Mouse (Mus musculus) intestine, embryonic 16.5 days (tissue): Measurements from ENCODE around the gene Oas1e. TPM values are rescaled to one million over a fixed set of nuclear protein-coding genes. Genes with fewer than 3 reads are reported as not detected.
"Not testable (repeated sequence)": the region's sequence is repeated elsewhere in the genome, so short reads cannot be mapped to it uniquely, and the experiment has no call there.

ENCODE experiments used
- ATAC-seq: fragments of 200-750 bp; cut with Nextera tagmentation; 2 replicates; pipeline ENCODE4 v1.8.0; 2017; ENCODE audit warnings: moderate TSS enrichment, moderate library complexity
- H3K27ac ChIP-seq: fragments of 300-500 bp; sonication (generic); 2 replicates; pipeline ENCODE4 v1.5.1; 2014; ENCODE audit warnings: mild to moderate bottlenecking, low read length
- H3K27me3 ChIP-seq: fragments of 300-500 bp; sonication (generic); replicated peaks from 2 replicates; pipeline ENCODE4 v1.6.1; 2014; ENCODE audit warnings: low read length, control low read depth, mixed read lengths; ENCODE audit not compliant: control insufficient read depth, insufficient read depth
- H3K36me3 ChIP-seq: fragments of 300-500 bp; sonication (generic); 2 replicates; pipeline ENCODE4 v1.6.1; 2014; ENCODE audit warnings: low read length, control low read depth; ENCODE audit not compliant: control insufficient read depth, insufficient read depth
- H3K4me1 ChIP-seq: fragments of 300-500 bp; sonication (generic); 2 replicates; pipeline ENCODE4 v1.6.1; 2014; ENCODE audit warnings: low read length, control low read depth, mixed read lengths; ENCODE audit not compliant: control insufficient read depth, insufficient read depth
- H3K4me2 ChIP-seq: fragments of 300-500 bp; sonication (generic); 2 replicates; pipeline ENCODE4 v1.6.1; 2014; ENCODE audit warnings: low read depth, low read length, control low read depth
- H3K4me3 ChIP-seq: fragments of 300-500 bp; sonication (generic); 2 replicates; pipeline ENCODE4 v1.5.1; 2014; ENCODE audit warnings: mild to moderate bottlenecking, low read length
- H3K9ac ChIP-seq: fragments of 300-500 bp; sonication (generic); 2 replicates; pipeline ENCODE4 v1.6.1; 2014; ENCODE audit warnings: low read depth, low read length
- H3K9me3 ChIP-seq: fragments of 300-500 bp; sonication (generic); 2 replicates; pipeline ENCODE4 v1.6.1; 2016; ENCODE audit warnings: low read length, control low read depth; ENCODE audit not compliant: control insufficient read depth
- WGBS: fragments of 180-500 bp; shearing (Covaris S2); extraction: QIAGEN DNeasy Blood & Tissue Kit; methylation state at CpG from one replicate; pipeline ENCODE4 v1.1.7; 2014; 5-methylcytosine and 5-hydroxymethylcytosine counted together
- polyA plus RNA-seq: library from polyadenylated mRNA; unstranded; fragments of >200 nt; fragmentation: Nextera tagmentation; extraction: Ambion mirVana; gene quantifications from 2 replicates; pipeline ENCODE4 v1.2.1, GENCODE M21; 2015

Oas1e gene
- polyA plus RNA-seq, 1 experiment from 2014 or later: not detected

GRCm38 (mm10) chr5:120811951-120812819 lies 16.9 kb upstream of the Oas1e start, which contains the start of gene Oas1c:
Gene Oas1c (minus strand): TSS chr5:120812514.
- no peaks in the 10 kb centered on the region for H3K4me1 ChIP-seq
- peak within 1 kb of the TSS; percentile 42 for H3K27ac ChIP-seq
- peak within 1 kb of the TSS; percentile 51 for H3K4me3 ChIP-seq
- no peaks in the 10 kb centered on the region for H3K36me3 ChIP-seq
- ATAC-seq: peak; percentile 96
- H3K4me2 ChIP-seq: peak within 1 kb of the TSS; percentile 51
- H3K9ac ChIP-seq: peak within 1 kb of the TSS; percentile 55
- 5% methylated on average over 18 of the region's 18 CpGs for WGBS
- no peaks in the 10 kb centered on the region for H3K9me3 ChIP-seq
- no peaks in the 10 kb centered on the region for H3K27me3 ChIP-seq

DNA sequence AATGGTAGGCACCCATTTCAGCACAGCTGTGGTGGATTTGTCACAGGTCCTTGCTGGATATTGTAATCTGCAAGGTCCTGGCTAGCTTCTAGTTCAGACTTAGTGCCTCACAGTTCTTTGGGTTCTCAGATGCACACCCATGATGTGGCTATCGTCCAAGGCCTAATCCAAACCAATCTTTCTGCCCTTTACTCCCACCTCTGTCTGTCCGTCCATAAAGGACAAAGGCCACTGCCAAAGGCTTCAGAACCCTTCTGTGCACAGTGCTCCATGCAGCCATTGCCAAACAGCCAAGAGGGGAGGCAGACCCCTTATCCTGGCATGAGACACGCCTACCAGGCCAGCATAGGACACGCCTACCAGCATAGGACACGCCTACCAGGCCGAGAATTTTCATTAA lies 13.8 kb upstream of the Oas1e start:
- no peaks in the 10 kb centered on the region for H3K4me1 ChIP-seq
- H3K4me3 ChIP-seq: no peak overlapping the region
- no peak overlapping the region for H3K27ac ChIP-seq
- no peak overlapping the region for H3K4me2 ChIP-seq
- no peaks in the 10 kb centered on the region for H3K9me3 ChIP-seq
- H3K9ac ChIP-seq: no peak overlapping the region
- 40% methylated on average over 6 of the region's 6 CpGs for WGBS
- no peaks in the 10 kb centered on the region for H3K36me3 ChIP-seq
- ATAC-seq: no peak
- no peaks in the 10 kb centered on the region for H3K27me3 ChIP-seq

GRCm38 (mm10) chr5:120806458-120806857 lies 11.1 kb upstream of the Oas1e start:
- Histone ChIP-seq H3K27me3 (no peaks in the 10 kb centered on the region), H3K9ac (no peak overlapping the region), H3K4me3 (no peak overlapping the region), H3K9me3 (no peaks in the 10 kb centered on the region), H3K4me1 (no peaks in the 10 kb centered on the region), H3K4me2 (no peak overlapping the region), H3K27ac (no peak overlapping the region), H3K36me3 (no peaks in the 10 kb centered on the region)
- WGBS: 88% methylated on average over 1 of the region's 1 CpGs
- no peak for ATAC-seq

DNA sequence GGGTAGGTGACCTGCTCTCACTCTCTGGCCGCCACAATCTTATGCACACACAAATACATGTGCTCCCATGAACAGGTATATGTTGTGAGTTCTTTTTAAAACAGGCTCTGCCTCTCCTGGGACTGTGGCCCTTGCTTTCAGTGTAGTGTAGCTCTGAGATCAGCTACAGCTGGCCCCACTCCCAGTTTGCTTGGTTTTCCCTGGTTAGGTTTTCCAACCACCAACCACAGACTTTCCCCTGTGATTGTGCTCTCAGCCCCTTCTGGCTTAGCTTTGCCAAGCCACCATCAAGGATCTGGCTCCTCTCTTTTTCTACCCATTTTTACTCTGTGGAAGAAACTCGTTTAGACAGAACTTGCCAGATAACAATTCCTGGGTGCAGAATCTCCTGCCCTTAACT lies 8.3 kb upstream of the Oas1e start:
- no peak overlapping the region for H3K27ac ChIP-seq
- H3K36me3 ChIP-seq: no peaks in the 10 kb centered on the region
- no peaks in the 10 kb centered on the region for H3K9me3 ChIP-seq
- ATAC-seq: no peak
- no peak overlapping the region for H3K9ac ChIP-seq
- no peak overlapping the region for H3K4me2 ChIP-seq
- 74% methylated on average over 2 of the region's 2 CpGs for WGBS
- H3K27me3 ChIP-seq: no peaks in the 10 kb centered on the region
- H3K4me3 ChIP-seq: no peak overlapping the region
- H3K4me1 ChIP-seq: no peaks in the 10 kb centered on the region

- not testable (repeated sequence) for H3K9me3 ChIP-seq, H3K4me3 ChIP-seq, H3K4me2 ChIP-seq, H3K9ac ChIP-seq, ATAC-seq, H3K27ac ChIP-seq, H3K36me3 ChIP-seq, H3K27me3 ChIP-seq, H3K4me1 ChIP-seq
- WGBS: 51% methylated on average over 2 of the region's 2 CpGs
Measured at GRCm38 (mm10) chr5:120798943-120799342, 3.6 kb upstream of the Oas1e start.

- H3K9ac ChIP-seq, H3K4me2 ChIP-seq, ATAC-seq, H3K27ac ChIP-seq, H3K4me3 ChIP-seq, H3K9me3 ChIP-seq, H3K36me3 ChIP-seq, H3K4me1 ChIP-seq, H3K27me3 ChIP-seq: not testable (repeated sequence)
- WGBS: 78% methylated on average over 5 of the region's 5 CpGs
Measured at GRCm38 (mm10) chr5:120798147-120798546, 2.8 kb upstream of the Oas1e start.

- H3K27ac ChIP-seq: no peak overlapping the region
- ATAC-seq: no peak
- no peak overlapping the region for H3K4me3 ChIP-seq
- H3K9ac ChIP-seq: no peak overlapping the region
- H3K27me3 ChIP-seq: no peaks in the 10 kb centered on the region
- whole genome bisulfite sequencing: 28% methylated on average over 2 of the region's 2 CpGs
- H3K36me3 ChIP-seq: no peaks in the 10 kb centered on the region
- no peaks in the 10 kb centered on the region for H3K9me3 ChIP-seq
- H3K4me1 ChIP-seq: no peaks in the 10 kb centered on the region
- H3K4me2 ChIP-seq: no peak overlapping the region
Measured at GRCm38 (mm10) chr5:120793043-120793442, 2.3 kb downstream of the Oas1e start.

DNA sequence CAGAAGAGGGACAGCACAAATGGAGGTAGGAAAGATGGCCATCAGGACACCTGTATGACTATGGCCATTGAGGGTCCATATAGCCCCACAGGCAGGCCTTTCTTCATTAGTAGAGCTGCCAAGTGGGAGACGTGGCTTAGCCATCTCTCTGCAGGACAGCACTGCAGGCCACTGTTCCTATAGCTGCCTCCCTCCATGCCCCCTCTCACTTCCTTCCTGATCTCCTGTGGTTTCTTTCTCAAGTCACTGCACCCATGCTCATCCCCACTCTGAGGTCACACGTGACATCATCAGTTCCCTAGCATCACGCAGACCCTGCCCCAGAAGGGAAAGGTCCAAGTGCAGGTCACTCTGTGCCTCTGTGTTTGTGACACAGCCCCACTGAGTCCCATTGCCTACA lies 8.3 kb downstream of the Oas1e start:
- WGBS: 64% methylated on average over 3 of the region's 3 CpGs
- Histone ChIP-seq H3K27me3 (no peaks in the 10 kb centered on the region), H3K9me3 (no peaks in the 10 kb centered on the region), H3K36me3 (no peaks in the 10 kb centered on the region), H3K4me1 (no peaks in the 10 kb centered on the region), H3K4me2 (no peak overlapping the region), H3K9ac (no peak overlapping the region), H3K4me3 (no peak overlapping the region), H3K27ac (no peak overlapping the region)
- ATAC-seq: no peak

- Histone ChIP-seq H3K27me3 (no peaks in the 10 kb centered on the region), H3K4me3 (no peak overlapping the region), H3K4me1 (no peaks in the 10 kb centered on the region), H3K4me2 (no peak overlapping the region), H3K9me3 (no peaks in the 10 kb centered on the region), H3K27ac (no peak overlapping the region), H3K9ac (no peak overlapping the region), H3K36me3 (no peaks in the 10 kb centered on the region)
- WGBS: 70% methylated on average over 2 of the region's 2 CpGs
- no peak for ATAC-seq
Measured at GRCm38 (mm10) chr5:120782446-120782845, 12.9 kb downstream of the Oas1e start.

- Histone ChIP-seq H3K27ac (no peak overlapping the region), H3K4me1 (no peaks in the 10 kb centered on the region), H3K36me3 (no peaks in the 10 kb centered on the region), H3K9me3 (no peaks in the 10 kb centered on the region), H3K4me3 (no peak overlapping the region), H3K4me2 (no peak overlapping the region), H3K27me3 (no peaks in the 10 kb centered on the region), H3K9ac (no peak overlapping the region)
- no peak for ATAC-seq
- WGBS: 100% methylated on average over 1 of the region's 1 CpGs
Measured at GRCm38 (mm10) chr5:120781646-120782045, 13.7 kb downstream of the Oas1e start.
